Mouse (Mus musculus): ENCODE measurements around the gene Uhrf1. TPM values are rescaled to one million over a fixed set of nuclear protein-coding genes. Genes with fewer than 3 reads are reported as not detected.

Uhrf1 gene
- total RNA-seq, 1 experiment from 2014 or later: 147 TPM

GRCm38 (mm10) chr17:56324419-56324818, 21.3 kb downstream of the Uhrf1 start:
- no peak for ATAC-seq (replicated peaks in 1 of 2; ENCODE audit: insufficient read depth in 1 of 2, low FRiP score in 2 of 2, low TSS enrichment in 1 of 2, low read depth in 1 of 2, poor library complexity in 2 of 2, severe bottlenecking in 2 of 2)

GRCm38 (mm10) chr17:56325450-56326152, 22.5 kb downstream of the Uhrf1 start, which contains the start of gene Kdm4b:
Gene Kdm4b, plus strand, starts transcription at chr17:56326062.
- peak; percentile 98 to 99 for ATAC-seq (replicated peaks in 1 of 2; ENCODE audit: insufficient read depth in 1 of 2, low FRiP score in 2 of 2, low TSS enrichment in 1 of 2, low read depth in 1 of 2, poor library complexity in 2 of 2, severe bottlenecking in 2 of 2)

DNA sequence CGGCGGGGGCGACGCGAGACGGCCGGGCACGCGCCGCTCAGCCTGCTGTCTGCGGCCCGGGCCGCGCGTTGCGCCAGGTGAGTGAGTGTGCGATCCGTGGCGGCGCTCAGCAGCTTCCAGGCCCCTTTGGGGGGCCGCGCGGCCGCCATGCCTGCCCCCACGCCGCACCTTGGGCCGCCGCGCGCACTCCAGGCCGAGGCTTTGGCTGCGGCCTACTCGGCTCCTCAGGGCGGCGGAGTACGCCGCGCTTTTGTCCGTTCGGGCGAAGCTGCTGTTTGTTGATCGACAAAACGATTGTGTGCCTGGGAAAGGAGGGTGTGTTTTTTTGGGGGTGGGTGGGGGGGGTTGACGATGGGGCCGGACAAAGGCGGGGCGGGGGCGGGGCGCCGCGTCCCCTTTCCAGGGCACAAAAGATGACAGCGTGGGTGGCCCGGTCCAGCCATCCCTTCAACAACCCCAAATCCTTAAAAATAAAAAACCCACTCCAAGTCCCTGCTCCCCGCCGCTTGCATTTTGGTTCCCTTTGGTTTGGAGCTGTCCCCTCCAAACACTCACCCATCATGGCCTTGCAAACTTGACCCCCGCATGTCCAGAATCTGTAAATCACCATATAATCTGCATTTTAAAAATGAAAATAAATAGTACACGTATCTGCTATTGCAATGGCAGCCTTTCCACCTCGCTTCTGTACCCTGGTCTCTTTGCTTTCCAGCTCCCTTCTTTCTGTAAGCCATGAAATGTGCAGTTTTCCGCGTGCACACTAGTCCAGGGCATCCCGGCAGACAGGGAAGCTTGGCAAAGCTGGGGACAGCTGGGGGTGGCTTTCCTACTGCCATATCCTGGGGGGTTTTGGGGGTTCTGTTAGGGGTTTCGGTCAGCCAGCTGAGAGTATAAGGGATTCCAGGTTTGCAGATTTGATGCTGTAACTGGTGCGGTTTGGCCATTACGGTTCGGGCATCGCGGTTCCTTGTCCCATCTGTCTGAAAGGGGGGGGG, 23.3 kb downstream of the Uhrf1 start:
- ATAC-seq (replicated peaks in 1 of 2; ENCODE audit: insufficient read depth in 1 of 2, low FRiP score in 2 of 2, low TSS enrichment in 1 of 2, low read depth in 1 of 2, poor library complexity in 2 of 2, severe bottlenecking in 2 of 2): no peak

DNA sequence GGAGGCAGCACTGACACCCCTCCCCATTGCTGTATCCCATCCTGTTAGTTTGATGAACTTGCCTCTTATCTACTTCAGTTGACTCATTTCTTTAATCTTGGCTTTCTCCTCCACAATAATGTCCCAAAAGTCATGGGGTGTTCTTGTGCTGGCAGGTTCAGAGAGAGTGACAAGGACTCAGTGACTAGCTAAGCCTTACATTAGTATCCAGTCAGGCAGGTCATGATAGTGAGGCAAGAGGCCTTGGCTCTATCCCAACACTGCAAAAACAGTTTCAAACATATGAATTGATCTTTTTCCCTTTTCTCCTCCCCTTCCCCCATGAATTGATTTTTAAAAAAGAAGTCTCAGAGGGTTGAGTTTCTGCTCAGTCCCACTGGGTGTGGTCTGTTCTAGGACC, 26.1 kb downstream of the Uhrf1 start:
- no peak for ATAC-seq (replicated peaks in 1 of 2; ENCODE audit: insufficient read depth in 1 of 2, low FRiP score in 2 of 2, low TSS enrichment in 1 of 2, low read depth in 1 of 2, poor library complexity in 2 of 2, severe bottlenecking in 2 of 2)

GRCm38 (mm10) chr17:56330345-56330744, 27.2 kb downstream of the Uhrf1 start:
- no peak for ATAC-seq (replicated peaks in 1 of 2; ENCODE audit: insufficient read depth in 1 of 2, low FRiP score in 2 of 2, low TSS enrichment in 1 of 2, low read depth in 1 of 2, poor library complexity in 2 of 2, severe bottlenecking in 2 of 2)

DNA sequence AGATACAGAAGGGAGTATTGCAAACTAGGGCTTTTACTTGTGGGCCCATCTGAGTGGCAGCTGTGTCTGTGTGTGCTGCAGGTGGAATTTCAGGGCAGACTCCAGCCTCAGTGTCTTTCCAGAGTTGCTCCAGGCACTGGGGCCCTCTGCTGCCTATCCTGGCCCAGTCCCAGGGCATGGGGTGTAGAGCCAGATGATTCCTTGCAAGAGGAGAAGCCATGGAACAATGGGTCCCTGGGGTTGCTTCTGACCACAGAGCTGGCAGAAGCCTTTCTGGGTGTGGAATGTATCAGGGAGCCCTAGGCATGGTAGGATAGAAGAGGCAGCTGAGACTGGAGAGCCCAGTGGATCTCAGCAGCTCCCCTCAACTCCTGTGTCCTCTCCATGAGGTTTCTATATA, 28.1 kb downstream of the Uhrf1 start:
- ATAC-seq (replicated peaks in 1 of 2; ENCODE audit: insufficient read depth in 1 of 2, low FRiP score in 2 of 2, low TSS enrichment in 1 of 2, low read depth in 1 of 2, poor library complexity in 2 of 2, severe bottlenecking in 2 of 2): no peak

GRCm38 (mm10) chr17:56332987-56333386, 29.9 kb downstream of the Uhrf1 start:
- ATAC-seq (replicated peaks in 1 of 2; ENCODE audit: insufficient read depth in 1 of 2, low FRiP score in 2 of 2, low TSS enrichment in 1 of 2, low read depth in 1 of 2, poor library complexity in 2 of 2, severe bottlenecking in 2 of 2): no peak

DNA sequence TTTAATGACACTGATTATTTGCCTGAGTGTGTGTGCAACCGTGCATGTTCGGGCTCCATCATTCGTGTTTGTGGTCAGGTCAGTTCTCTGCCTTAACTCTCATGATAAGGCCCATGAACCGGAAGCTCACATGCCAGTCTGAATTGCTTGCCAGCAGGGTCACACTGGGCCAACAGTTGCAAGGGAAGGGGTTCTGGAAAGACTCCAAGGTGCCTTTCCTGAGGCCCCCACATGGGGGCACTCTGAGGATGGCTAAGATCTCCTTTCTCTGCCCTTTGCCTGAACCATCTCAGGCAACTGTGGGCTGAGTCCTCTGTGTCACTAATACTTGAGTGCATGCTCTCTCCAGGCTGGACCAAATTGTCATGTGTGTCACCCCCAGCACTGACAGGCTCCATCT, 34.1 kb downstream of the Uhrf1 start:
- peak; percentile 63 to 68 for ATAC-seq (replicated peaks in 1 of 2; ENCODE audit: insufficient read depth in 1 of 2, low FRiP score in 2 of 2, low TSS enrichment in 1 of 2, low read depth in 1 of 2, poor library complexity in 2 of 2, severe bottlenecking in 2 of 2)

DNA sequence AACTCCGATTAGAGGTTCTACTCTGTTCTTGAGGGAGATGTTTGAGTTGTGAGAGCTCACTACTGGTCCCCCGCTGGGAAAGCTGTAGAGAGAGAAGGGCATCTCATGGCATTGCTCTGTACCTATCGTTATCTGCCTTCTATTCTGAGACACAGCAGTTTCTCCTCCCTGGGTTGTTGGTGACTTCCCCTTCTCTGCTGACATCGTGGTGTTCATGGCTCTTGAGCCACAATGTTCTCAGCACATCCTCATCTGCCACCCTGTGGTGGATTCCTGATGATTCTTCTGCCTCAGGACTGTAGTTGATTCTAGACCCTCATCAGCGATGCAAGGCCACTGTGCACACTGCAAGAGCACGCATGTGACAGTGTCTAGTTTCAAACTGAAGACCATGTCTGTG, 34.7 kb downstream of the Uhrf1 start:
- peak; percentile 29 to 44; a peak in 2 of 4 replicates for ATAC-seq (replicated peaks in 1 of 2; ENCODE audit: insufficient read depth in 1 of 2, low FRiP score in 2 of 2, low TSS enrichment in 1 of 2, low read depth in 1 of 2, poor library complexity in 2 of 2, severe bottlenecking in 2 of 2)

- ATAC-seq (replicated peaks in 1 of 2; ENCODE audit: insufficient read depth in 1 of 2, low FRiP score in 2 of 2, low TSS enrichment in 1 of 2, low read depth in 1 of 2, poor library complexity in 2 of 2, severe bottlenecking in 2 of 2): peak; percentile 66 to 68
These were observed 35.8 kb downstream of the Uhrf1 start for GRCm38 (mm10) chr17:56338909-56339308.

- no peak for ATAC-seq (replicated peaks in 1 of 2; ENCODE audit: insufficient read depth in 1 of 2, low FRiP score in 2 of 2, low TSS enrichment in 1 of 2, low read depth in 1 of 2, poor library complexity in 2 of 2, severe bottlenecking in 2 of 2)
These were observed 37.6 kb downstream of the Uhrf1 start for GRCm38 (mm10) chr17:56340717-56341116.

- ATAC-seq (replicated peaks in 1 of 2; ENCODE audit: insufficient read depth in 1 of 2, low FRiP score in 2 of 2, low TSS enrichment in 1 of 2, low read depth in 1 of 2, poor library complexity in 2 of 2, severe bottlenecking in 2 of 2): peak in 1 of 2 experiments; percentile 22; a peak in 1 of 4 replicates
These were observed 40.3 kb downstream of the Uhrf1 start for GRCm38 (mm10) chr17:56343466-56343865.

GRCm38 (mm10) chr17:56345364-56345763, 42.2 kb downstream of the Uhrf1 start:
- ATAC-seq (replicated peaks in 1 of 2; ENCODE audit: insufficient read depth in 1 of 2, low FRiP score in 2 of 2, low TSS enrichment in 1 of 2, low read depth in 1 of 2, poor library complexity in 2 of 2, severe bottlenecking in 2 of 2): no peak

GRCm38 (mm10) chr17:56348128-56348527, 45.0 kb downstream of the Uhrf1 start:
- no peak for ATAC-seq (replicated peaks in 1 of 2; ENCODE audit: insufficient read depth in 1 of 2, low FRiP score in 2 of 2, low TSS enrichment in 1 of 2, low read depth in 1 of 2, poor library complexity in 2 of 2, severe bottlenecking in 2 of 2)

DNA sequence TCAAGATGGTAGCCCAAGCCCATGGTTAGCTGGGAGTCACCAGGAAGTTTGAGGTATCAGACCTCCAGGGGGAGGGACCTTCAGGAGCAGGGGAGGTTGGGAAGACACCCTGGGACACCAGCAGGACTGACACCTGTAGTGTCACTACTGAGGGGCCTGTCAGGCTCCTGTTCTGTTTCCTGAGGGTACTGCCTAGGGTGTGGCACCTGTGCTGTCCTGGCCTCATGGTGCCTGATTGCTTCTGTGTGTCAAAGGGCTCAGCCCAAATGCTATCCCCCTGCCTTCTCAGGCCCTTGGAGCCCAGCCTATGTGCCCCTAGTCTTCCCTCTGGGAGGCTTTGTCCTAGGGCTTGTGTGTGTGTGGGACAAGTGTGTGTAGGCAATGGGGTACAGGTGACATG, 45.5 kb downstream of the Uhrf1 start:
- ATAC-seq (replicated peaks in 1 of 2; ENCODE audit: insufficient read depth in 1 of 2, low FRiP score in 2 of 2, low TSS enrichment in 1 of 2, low read depth in 1 of 2, poor library complexity in 2 of 2, severe bottlenecking in 2 of 2): no peak

DNA sequence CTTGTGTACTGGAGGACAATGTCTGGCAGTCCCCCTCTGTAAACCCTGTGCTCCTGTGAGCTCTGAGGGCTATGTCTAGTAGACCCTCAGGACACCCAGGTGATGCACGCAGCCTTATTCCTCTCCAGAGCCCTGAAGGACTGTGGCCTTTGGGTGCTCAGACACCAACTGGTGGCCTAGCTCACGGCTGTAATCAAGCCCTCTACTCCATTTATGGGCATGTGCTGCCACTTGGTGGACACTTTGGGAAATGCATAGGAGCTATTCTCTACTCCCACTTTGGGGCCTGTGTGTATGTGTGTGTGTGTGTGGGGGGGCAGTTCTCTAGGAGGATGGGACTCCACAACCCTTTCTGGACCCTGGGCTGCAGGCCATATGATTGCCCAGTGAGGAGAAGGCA, 47.6 kb downstream of the Uhrf1 start:
- peak; percentile 74 to 83 for ATAC-seq (replicated peaks in 1 of 2; ENCODE audit: insufficient read depth in 1 of 2, low FRiP score in 2 of 2, low TSS enrichment in 1 of 2, low read depth in 1 of 2, poor library complexity in 2 of 2, severe bottlenecking in 2 of 2)

DNA sequence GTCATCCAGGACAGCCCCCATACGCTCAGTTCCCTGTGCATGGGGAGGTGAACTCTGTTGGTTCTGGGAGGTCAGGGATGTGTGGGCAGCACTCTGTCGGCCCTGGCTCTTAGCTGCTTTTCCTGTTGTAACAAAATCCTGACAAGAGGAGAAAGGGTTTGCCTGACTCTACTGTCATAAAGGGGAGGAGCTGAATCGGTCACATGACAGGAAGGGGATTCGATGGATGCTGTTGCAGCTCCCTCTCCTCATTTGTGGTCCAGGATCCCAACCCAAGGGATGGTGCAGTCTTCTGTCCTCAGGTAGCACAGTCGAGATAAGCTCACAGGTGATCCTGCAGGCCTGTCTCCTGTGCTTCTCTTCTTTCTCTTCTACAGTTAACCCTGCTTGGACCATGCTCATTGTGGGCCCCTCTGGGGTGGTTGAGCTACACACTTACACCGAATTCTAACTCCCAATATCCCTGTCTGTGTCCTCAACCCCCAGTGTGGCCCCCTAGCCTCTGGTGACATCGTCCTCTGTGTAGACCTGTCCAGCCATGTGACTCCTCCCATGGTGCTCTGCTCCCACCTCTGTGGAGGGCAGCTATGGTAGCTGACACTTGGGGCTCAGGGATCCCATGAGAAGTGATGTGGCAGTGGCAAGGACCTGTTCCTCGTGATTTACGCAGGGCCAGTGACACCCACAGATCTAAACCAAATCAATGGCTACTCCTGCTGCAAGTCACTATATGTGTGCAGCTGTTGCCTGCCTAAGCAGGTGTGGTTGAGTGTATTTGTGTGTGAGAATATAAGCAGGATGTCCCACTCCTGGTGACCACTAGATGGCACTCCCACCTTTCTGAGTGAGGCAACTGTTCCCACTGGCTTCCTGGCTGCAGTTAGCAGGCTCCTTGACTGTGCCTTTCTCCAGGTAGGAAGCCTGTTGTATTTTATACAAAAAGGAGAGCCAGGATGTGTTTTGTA, 54.1 kb downstream of the Uhrf1 start:
- peak; percentile 70 to 85; a peak in 3 of 4 replicates for ATAC-seq (replicated peaks in 1 of 2; ENCODE audit: insufficient read depth in 1 of 2, low FRiP score in 2 of 2, low TSS enrichment in 1 of 2, low read depth in 1 of 2, poor library complexity in 2 of 2, severe bottlenecking in 2 of 2)
